Mouse (Mus musculus) intestine, embryonic 14.5 days (tissue): ENCODE results near the gene P2rx6. TPM values are rescaled to one million over a fixed set of nuclear protein-coding genes. Genes with fewer than 3 reads are reported as not detected.
"Not testable (repeated sequence)": the region's sequence is repeated elsewhere in the genome, so short reads cannot be mapped to it uniquely, and the experiment has no call there.

Experiments used
- ATAC-seq: fragments of 200-750 bp; cut with Nextera tagmentation; replicated peaks from 2 replicates; pipeline ENCODE4 v1.8.0; 2017; ENCODE audit warnings: low read depth, moderate number of reproducible peaks, moderate TSS enrichment, moderate library complexity; ENCODE audit not compliant: low FRiP score, low TSS enrichment
- DNase-seq: peaks from one replicate; pipeline ENCODE4 v3.0.0-alpha.2; 2018; ENCODE audit warnings: low spot score
- H3K27ac ChIP-seq: fragments of 300-500 bp; sonication (generic); 2 replicates; pipeline ENCODE4 v1.5.1; 2014; ENCODE audit warnings: low read depth, mild to moderate bottlenecking, control low read depth
- H3K27me3 ChIP-seq: fragments of 300-500 bp; sonication (generic); replicated peaks from 2 replicates; pipeline ENCODE4 v1.6.1; 2014; ENCODE audit warnings: low read length, control low read depth; ENCODE audit not compliant: control insufficient read depth, insufficient read depth
- H3K36me3 ChIP-seq: fragments of 300-500 bp; sonication (generic); 2 replicates; pipeline ENCODE4 v1.6.1; 2014; ENCODE audit warnings: low read length, control low read depth; ENCODE audit not compliant: control insufficient read depth, insufficient read depth
- H3K4me1 ChIP-seq: fragments of 300-500 bp; sonication (generic); replicated peaks from 2 replicates; pipeline ENCODE4 v1.6.1; 2014; ENCODE audit warnings: low read length, control low read depth, mixed read lengths; ENCODE audit not compliant: control insufficient read depth, insufficient read depth
- H3K4me2 ChIP-seq: fragments of 300-500 bp; sonication (generic); 2 replicates; pipeline ENCODE4 v1.6.1; 2014; ENCODE audit warnings: low read length
- H3K4me3 ChIP-seq: fragments of 300-500 bp; sonication (generic); 2 replicates; pipeline ENCODE4 v1.5.1; 2014; ENCODE audit warnings: low read depth, low read length, control low read depth, mixed read lengths
- H3K9ac ChIP-seq: fragments of 300-500 bp; sonication (generic); 2 replicates; pipeline ENCODE4 v1.6.1; 2014; ENCODE audit warnings: mild to moderate bottlenecking, low read length
- H3K9me3 ChIP-seq: fragments of 300-500 bp; sonication (generic); 2 replicates; pipeline ENCODE4 v1.6.1; 2016; ENCODE audit warnings: low read length, control low read depth; ENCODE audit not compliant: control insufficient read depth
- WGBS: fragments of 180-500 bp; shearing (Covaris S2); extraction: QIAGEN DNeasy Blood & Tissue Kit; methylation state at CpG from one replicate; pipeline ENCODE4 v1.1.7; 2014; 5-methylcytosine and 5-hydroxymethylcytosine counted together
- polyA plus RNA-seq: library from polyadenylated mRNA; unstranded; fragments of >200 nt; fragmentation: Nextera tagmentation; extraction: Ambion mirVana; gene quantifications from 2 replicates; pipeline ENCODE4 v1.2.1, GENCODE M21; 2014

Gene P2rx6
- polyA plus RNA-seq, 1 experiment from 2014 or later, result 0.60 TPM

DNA sequence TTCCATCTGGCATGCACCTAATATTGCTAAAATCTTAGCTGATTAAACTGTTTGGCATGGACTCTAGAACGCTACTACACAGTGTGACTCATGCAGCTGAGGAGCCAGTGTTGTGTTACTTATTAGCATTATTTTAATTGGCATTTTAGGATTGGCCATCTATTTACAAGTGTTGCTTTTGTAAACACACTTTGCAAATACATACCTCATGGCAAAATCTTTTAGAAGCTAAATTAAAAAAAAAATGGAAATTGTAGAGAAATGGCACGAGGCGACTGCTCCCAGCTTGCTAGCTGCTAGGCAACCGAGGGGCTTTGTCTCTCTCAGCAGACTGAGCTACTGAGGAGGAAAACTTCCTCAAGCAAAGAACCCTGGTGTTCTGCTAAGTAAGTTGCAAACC lies 43.3 kb downstream of the P2rx6 start:
- no peaks in the 10 kb centered on the region for H3K4me1 ChIP-seq
- H3K4me2 ChIP-seq, result no peak overlapping the region
- no peaks in the 10 kb centered on the region for H3K9me3 ChIP-seq
- DNase-seq, result no peak
- H3K4me3 ChIP-seq, result no peak overlapping the region
- no peak overlapping the region for H3K9ac ChIP-seq
- WGBS, result 72% methylated on average over 4 of the region's 4 CpGs
- no peaks in the 10 kb centered on the region for H3K27me3 ChIP-seq
- H3K27ac ChIP-seq, result no peak overlapping the region
- ATAC-seq, result no peak
- H3K36me3 ChIP-seq, result no peaks in the 10 kb centered on the region

DNA sequence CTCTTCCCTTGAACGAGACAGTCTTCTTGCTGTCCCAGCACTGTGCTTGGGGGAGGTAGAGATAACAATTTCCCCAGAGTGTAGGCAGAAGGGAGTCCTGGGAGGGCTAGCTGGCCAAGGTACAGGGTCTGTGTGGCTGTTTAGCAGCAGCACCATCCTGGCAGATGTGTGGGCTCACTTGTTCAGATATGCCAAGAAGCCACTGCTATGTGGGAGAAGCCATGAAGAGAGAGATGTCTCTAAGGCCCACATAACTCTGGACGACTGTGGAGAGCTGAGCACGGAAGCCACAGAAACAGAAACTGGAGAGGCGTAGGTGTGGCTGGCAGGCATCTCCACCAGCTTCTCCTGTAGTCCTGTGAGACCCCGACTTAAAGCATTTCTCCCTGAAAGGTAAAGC lies 44.0 kb downstream of the P2rx6 start:
- no peak overlapping the region for H3K9ac ChIP-seq
- H3K4me3 ChIP-seq, result no peak overlapping the region
- H3K36me3 ChIP-seq, result no peaks in the 10 kb centered on the region
- no peaks in the 10 kb centered on the region for H3K27me3 ChIP-seq
- ATAC-seq, result no peak
- H3K9me3 ChIP-seq, result no peaks in the 10 kb centered on the region
- WGBS, result 76% methylated on average over 5 of the region's 5 CpGs
- no peaks in the 10 kb centered on the region for H3K4me1 ChIP-seq
- no peak for DNase-seq
- H3K27ac ChIP-seq, result no peak overlapping the region
- no peak overlapping the region for H3K4me2 ChIP-seq

DNA sequence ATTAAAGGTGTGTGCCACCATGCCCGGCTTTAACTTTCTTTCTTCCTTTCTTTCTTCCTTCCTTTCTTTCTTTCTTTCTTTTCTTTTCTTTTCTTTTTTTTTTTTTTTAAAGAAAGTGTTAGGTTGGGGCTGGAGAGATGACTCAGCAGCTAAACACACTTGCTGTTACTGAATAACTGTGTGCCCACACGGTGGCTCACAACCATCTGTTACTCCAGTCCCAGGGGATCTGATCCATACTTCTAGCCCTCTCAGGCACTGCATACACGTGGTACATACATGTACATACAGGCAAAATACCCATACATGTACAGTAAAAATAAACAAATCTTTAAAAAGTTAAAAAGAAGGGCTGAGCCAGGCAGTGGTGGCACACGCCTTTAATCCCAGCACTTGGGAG lies 49.7 kb downstream of the P2rx6 start:
- Histone ChIP-seq H3K4me1 (no peaks in the 10 kb centered on the region), H3K4me3 (no peak overlapping the region), H3K27me3 (no peaks in the 10 kb centered on the region), H3K9ac (no peak overlapping the region), H3K36me3 (no peaks in the 10 kb centered on the region), H3K27ac (no peak overlapping the region), H3K4me2 (no peak overlapping the region), H3K9me3 (no peaks in the 10 kb centered on the region)
- no peak for ATAC-seq
- no peak for DNase-seq
- 70% methylated on average over 4 of the region's 4 CpGs for WGBS

DNA sequence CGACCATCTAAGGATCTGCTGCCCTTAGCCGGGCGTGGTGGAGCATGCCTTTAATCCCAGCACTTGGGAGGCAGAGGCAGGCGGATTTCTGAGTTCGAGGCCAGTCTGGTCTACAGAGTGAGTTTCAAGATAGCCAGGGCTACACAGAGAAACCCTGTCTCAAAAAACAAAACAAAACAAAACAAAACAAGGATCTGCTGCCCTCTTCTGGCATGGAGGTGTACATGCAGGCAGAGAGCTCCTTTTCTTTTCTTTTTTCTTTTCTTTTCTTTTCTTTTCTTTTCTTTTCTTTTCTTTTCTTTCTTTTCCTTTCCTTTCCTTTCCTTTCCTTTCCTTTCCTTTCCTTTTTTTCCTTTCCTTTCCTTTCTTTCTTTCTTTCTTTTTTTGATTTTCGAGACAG lies 53.1 kb downstream of the P2rx6 start:
- not testable (repeated sequence) for H3K4me3 ChIP-seq, H3K9me3 ChIP-seq, H3K9ac ChIP-seq, H3K27ac ChIP-seq, ATAC-seq, H3K4me2 ChIP-seq, H3K36me3 ChIP-seq, H3K27me3 ChIP-seq, DNase-seq, H3K4me1 ChIP-seq
- 92% methylated on average over 6 of the region's 6 CpGs for WGBS

DNA sequence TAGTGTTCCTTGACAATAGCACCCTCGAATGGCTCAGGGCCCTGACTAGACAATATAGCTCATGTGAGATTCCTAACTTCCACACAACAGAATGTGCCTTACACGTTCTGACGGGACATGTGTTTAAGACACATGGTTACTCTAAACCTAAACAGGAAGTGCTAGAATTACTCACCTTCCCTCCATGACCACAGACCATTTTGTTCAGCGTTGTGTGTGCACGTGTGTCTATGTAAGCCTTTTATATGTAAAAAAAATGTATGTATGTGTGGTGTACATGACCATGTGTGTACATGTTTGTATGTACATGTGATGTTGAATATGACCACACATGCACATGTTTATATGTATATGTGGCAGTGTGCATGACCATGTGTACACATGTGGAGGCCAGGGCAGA lies 54.5 kb downstream of the P2rx6 start:
- H3K27me3 ChIP-seq, result no peaks in the 10 kb centered on the region
- no peak overlapping the region for H3K4me3 ChIP-seq
- WGBS, result 79% methylated on average over 5 of the region's 5 CpGs
- peaks cover 9% of the 10 kb centered on the region; the same call in 1 of the 2 replicates for H3K4me1 ChIP-seq
- DNase-seq, result peak; percentile 38
- H3K36me3 ChIP-seq, result no peaks in the 10 kb centered on the region
- H3K9ac ChIP-seq, result no peak overlapping the region
- no peak overlapping the region for H3K27ac ChIP-seq
- H3K4me2 ChIP-seq, result no peak overlapping the region
- no peaks in the 10 kb centered on the region for H3K9me3 ChIP-seq
- ATAC-seq, result no peak

DNA sequence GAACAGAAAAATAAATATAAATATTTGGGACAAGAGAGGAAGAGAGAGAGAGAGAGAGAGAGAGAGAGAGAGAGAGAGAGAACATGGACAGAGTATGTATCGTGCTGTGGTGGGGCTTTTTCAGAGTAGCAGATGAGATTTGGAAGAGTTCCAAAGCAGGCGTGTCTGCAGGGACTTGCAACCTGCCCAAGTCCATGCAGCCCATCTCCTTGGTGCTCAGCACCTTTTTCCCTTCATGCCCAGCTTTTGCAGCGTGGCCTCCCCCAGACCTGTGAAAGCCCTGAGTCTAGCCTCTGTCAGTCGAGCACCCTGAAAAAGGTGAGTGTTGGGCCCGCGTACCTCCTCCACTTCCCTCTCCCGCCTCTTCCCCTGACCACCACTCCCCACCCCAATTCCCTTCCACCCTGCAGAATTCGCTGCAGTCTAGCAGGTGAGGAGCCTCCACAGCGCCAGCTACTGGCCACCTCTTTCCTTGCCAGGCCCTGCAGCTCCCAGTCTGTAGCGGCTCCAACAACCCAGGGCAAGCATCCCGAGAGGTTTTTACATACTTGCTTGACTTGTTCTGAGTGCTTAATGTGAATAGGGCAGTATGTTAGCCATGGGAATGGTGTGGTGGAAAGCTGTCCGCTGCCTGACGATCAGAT lies 56.4 kb downstream of the P2rx6 start:
- H3K4me2 ChIP-seq, result peak overlapping the region; percentile 16; the same call in 1 of the 2 replicates
- ATAC-seq (peak; percentile 51), DNase-seq (peak; percentile 78)
- no peak overlapping the region for H3K4me3 ChIP-seq
- H3K9me3 ChIP-seq, result no peaks in the 10 kb centered on the region
- H3K36me3 ChIP-seq, result peaks cover 13% of the 10 kb centered on the region
- no peak overlapping the region for H3K27ac ChIP-seq
- H3K4me1 ChIP-seq, result peaks cover 9% of the 10 kb centered on the region; the same call in 1 of the 2 replicates
- H3K27me3 ChIP-seq, result no peaks in the 10 kb centered on the region
- 12% methylated on average over 13 of the region's 13 CpGs for WGBS
- H3K9ac ChIP-seq, result no peak overlapping the region

DNA sequence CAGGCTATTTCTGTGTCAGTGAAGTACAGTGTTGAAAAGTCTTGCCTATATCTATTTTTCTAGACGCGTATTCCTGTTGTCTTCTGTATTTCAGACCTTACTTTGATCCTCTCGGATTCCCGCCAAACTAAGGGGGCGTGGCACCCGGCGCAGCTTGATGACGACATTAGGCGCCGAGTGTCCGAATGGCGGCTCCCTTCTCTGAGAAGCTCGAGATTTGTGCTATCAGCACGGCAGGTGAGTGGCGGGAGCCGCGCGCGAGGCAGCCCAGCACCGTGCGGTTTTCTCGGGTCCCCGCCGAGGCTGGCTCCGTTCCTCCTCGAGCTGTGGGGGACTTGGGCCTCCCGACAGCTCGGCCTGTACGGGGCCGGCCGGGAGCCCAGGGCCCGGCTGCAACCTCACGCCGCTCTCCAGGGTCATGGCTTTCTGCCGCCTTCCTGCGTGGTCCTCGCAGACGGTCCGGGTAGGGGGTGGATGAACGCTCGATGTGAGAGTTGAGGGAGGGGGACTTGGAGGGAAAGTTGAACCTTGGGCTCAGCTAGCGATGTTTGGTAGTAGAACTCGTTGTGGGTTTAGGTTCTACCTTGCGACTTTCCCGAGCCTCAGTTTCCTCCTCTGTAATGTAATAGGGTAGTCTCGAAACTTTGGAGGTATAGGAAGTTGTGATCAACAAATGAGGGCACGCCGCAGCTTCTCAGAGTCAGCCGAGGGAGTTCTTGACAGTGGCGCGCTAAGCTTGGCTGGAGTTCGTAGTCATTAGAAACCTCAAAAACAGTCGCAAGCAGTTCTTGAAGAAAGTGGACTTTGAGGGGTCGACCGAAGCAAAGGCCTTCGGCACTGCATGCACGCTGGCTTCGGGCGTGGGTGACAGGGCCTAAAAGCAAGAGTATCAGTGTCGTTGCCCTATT lies 57.8 kb downstream of the P2rx6 start, which contains the start of gene Smpd4:
Gene Smpd4 (plus strand): TSS at position 157 of the 908 bp plus-strand sequence.
- H3K27me3 ChIP-seq, result no peaks in the 10 kb centered on the region
- peak; percentile 79 for ATAC-seq
- peak within 1 kb of the TSS; percentile 79 for H3K4me2 ChIP-seq
- WGBS, result 3% methylated on average over 60 of the region's 60 CpGs
- peak; percentile 100 for DNase-seq
- H3K4me1 ChIP-seq, result peaks cover 9% of the 10 kb centered on the region; the same call in 1 of the 2 replicates
- H3K9me3 ChIP-seq, result no peaks in the 10 kb centered on the region
- H3K27ac ChIP-seq, result no peak within 1 kb of the TSS
- peak within 1 kb of the TSS; percentile 89 for H3K9ac ChIP-seq
- peaks cover 27% of the 10 kb centered on the region for H3K36me3 ChIP-seq
- H3K4me3 ChIP-seq, result peak within 1 kb of the TSS; percentile 99

DNA sequence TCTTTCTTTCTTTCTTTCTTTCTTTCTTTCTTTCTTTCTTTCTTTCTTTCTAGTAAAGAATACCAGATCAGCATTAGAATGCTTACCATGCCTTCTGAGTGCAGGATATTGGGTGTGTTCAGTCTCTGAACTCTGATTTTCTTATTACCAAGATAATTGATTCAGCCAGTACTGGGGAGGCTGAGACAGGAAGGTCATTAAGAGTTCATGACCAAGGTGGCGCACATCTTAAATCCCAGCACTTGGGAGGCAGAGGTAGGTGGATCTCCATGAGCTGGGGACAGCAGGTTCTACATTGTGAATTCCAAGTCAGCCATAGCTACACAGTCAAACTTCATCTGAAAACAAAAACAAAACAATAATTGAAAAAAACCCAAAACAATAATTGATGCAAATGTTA lies 60.3 kb downstream of the P2rx6 start:
- 94% methylated on average over 1 of the region's 1 CpGs for WGBS
- no peak for ATAC-seq
- peaks cover 49% of the 10 kb centered on the region for H3K36me3 ChIP-seq

More for the DNA sequence above, 60.3 kb downstream of the P2rx6 start:
- no peak for DNase-seq
- Histone ChIP-seq H3K4me3 (no peak overlapping the region), H3K4me1 (peaks cover 9% of the 10 kb centered on the region; the same call in 1 of the 2 replicates), H3K9me3 (no peaks in the 10 kb centered on the region), H3K27ac (no peak overlapping the region), H3K4me2 (no peak overlapping the region), H3K9ac (no peak overlapping the region), H3K27me3 (no peaks in the 10 kb centered on the region)
